Mouse (Mus musculus) liver, postnatal 0 days (tissue): Measurements from ENCODE around the gene Ndufa7.

Experiments used
- CTCF ChIP-seq: sonication (generic); IDR thresholded peaks from 2 replicates; pipeline ENCODE4 v1.5.1; 2016; ENCODE audit warnings: antibody characterized with exemption, low read depth
- EP300 ChIP-seq: IDR thresholded peaks from 2 replicates; pipeline ENCODE4 v1.6.1; 2016; ENCODE audit warnings: antibody characterized with exemption, low read depth, mild to moderate bottlenecking

DNA sequence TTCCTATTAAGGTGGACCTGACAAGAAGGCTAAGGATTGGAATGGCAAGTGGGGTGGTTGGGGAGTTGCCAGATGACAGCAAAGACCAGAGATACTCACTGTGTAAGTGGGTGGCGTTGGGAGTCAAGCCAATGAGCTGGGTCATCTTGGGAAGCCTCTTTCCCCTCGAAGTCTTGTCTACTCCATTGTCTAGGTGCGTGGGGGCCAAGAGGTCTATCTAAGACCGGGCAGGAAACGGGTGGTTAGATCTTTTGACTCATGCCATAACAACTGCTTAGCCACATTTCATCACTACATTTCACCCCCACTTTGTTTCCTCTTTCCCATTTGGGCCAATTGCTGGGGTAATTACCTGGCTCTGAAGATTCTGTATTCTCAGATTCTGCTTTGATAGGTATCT, 43.9 kb upstream of the Ndufa7 start:
- TF ChIP-seq EP300: no peak
- TF ChIP-seq CTCF: no peak
